Mouse (Mus musculus): Measurements from ENCODE around the gene Nup98. TPM values are rescaled to one million over a fixed set of nuclear protein-coding genes. Genes with fewer than 3 reads are reported as not detected.

Gene Nup98
- polyA plus RNA-seq, 1 experiment, result 13.0 TPM

DNA sequence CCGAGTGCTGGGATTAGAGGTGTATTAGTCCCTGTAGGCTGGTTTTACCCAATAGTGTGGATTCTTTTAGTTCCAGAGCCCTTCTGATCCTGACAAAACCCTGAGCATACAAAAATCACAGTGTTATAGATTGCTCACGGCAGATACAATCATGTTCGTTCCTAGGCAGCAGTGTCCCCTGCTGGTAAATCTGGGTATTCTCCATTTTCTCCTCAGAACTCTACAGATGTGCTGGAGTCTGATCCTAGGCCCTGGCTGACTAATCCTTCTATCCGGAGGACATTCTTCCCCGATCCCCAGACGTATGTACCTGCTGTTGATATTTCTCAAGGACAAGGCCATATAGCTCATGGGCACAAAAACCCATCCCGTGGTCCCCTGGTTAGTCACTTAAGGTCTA lies 131.5 kb downstream of the Nup98 start:
- H3K27me3 ChIP-seq (replicated peaks; ENCODE audit: control insufficient read depth, insufficient read depth, low read length), result no peaks in the 10 kb centered on the region
- H3K4me1 ChIP-seq (ENCODE audit: control insufficient read depth, insufficient read depth, low read length), result no peaks in the 10 kb centered on the region
- H3K4me3 ChIP-seq (ENCODE audit: insufficient read depth, low read depth, low read length), result no peak overlapping the region
- H3K27ac ChIP-seq (ENCODE audit: insufficient read depth, low read depth, low read length), result no peak overlapping the region
- TF ChIP-seq CTCF (conservative IDR thresholded peaks at IDR 0.05; ENCODE audit: insufficient read depth, insufficient read length, low read depth, low read length) (peak; percentile 45), POLR2A (IDR thresholded peaks at IDR 0.05; ENCODE audit: low read depth, low read length) (no peak)
- DNase-seq, result peak; percentile 42
- 72% methylated on average over 7 of the region's 7 CpGs for WGBS
- H3K36me3 ChIP-seq (ENCODE audit: control insufficient read depth, insufficient read depth, low read length), result 0 out of 2 replicates have a peak, but pooled peaks cover 2% of the 10 kb centered on the region

GRCm38 (mm10) chr7:102076714-102077296 lies 133.2 kb downstream of the Nup98 start:
- WGBS, result 82% methylated on average over 7 of the region's 7 CpGs
- Histone ChIP-seq H3K27ac (ENCODE audit: insufficient read depth, low read depth, low read length) (no peak overlapping the region), H3K27me3 (replicated peaks; ENCODE audit: control insufficient read depth, insufficient read depth, low read length) (no peaks in the 10 kb centered on the region), H3K4me1 (ENCODE audit: control insufficient read depth, insufficient read depth, low read length) (no peaks in the 10 kb centered on the region), H3K36me3 (ENCODE audit: control insufficient read depth, insufficient read depth, low read length) (peaks cover 3% of the 10 kb centered on the region; the same call in 1 of the 2 replicates), H3K4me3 (ENCODE audit: insufficient read depth, low read depth, low read length) (no peak overlapping the region)
- peak; percentile 73 for TF ChIP-seq CTCF (conservative IDR thresholded peaks at IDR 0.05; ENCODE audit: insufficient read depth, insufficient read length, low read depth, low read length)
- TF ChIP-seq POLR2A (IDR thresholded peaks at IDR 0.05; ENCODE audit: low read depth, low read length), result no peak
- DNase-seq, result peak; percentile 33

Other genes with a start within 250 kb of the Nup98 start
- gene Il18bp, start 191.5 kb downstream of the Nup98 start, polyA plus RNA-seq (2012; rRNA removed), result 18.9 and 22.9 TPM in 2 replicates
- 42.7 and 43.8 TPM in 2 replicates for gene Rnf121, start 144.7 kb downstream of the Nup98 start, polyA plus RNA-seq (2012; rRNA removed)
- gene Xndc1, start 144.7 kb downstream of the Nup98 start, polyA plus RNA-seq (2012; rRNA removed), result 12.3 and 13.2 TPM in 2 replicates
- gene Xntrpc, start 144.5 kb downstream of the Nup98 start, polyA plus RNA-seq (2012; rRNA removed), result 1.8 and 2.5 TPM in 2 replicates
- gene Trpc2, start 127.1 kb downstream of the Nup98 start, polyA plus RNA-seq (2012; rRNA removed), result not detected in 2 replicates
- gene Art1, start 108.4 kb downstream of the Nup98 start, polyA plus RNA-seq (2012; rRNA removed), result 0.08 and 3.8 TPM in 2 replicates
- gene Art5, start 100.7 kb downstream of the Nup98 start, polyA plus RNA-seq (2012; rRNA removed), result 0.15 and 0.33 TPM in 2 replicates
- gene Chrna10, start 93.3 kb downstream of the Nup98 start, polyA plus RNA-seq (2012; rRNA removed), result 0.03 TPM in 1 of 2 replicates, not detected in the other
- 50.8 and 65.9 TPM in 2 replicates for gene Pgap2, start within 50 bp of the Nup98 start, polyA plus RNA-seq (2012; rRNA removed)
- 39.2 and 52.3 TPM in 2 replicates for gene Rhog, start 45.9 kb upstream of the Nup98 start, polyA plus RNA-seq (2012; rRNA removed)
- gene Stim1, start 57.6 kb upstream of the Nup98 start, polyA plus RNA-seq (2012; rRNA removed), result 33.6 and 37.0 TPM in 2 replicates
- 5.2 and 6.3 TPM in 2 replicates for gene Rrm1, start 231.5 kb upstream of the Nup98 start, polyA plus RNA-seq (2012; rRNA removed)